Mouse (Mus musculus) embryonic fibroblast, embryonic 13.5 days (primary cell): Measurements from ENCODE around the gene Pcx.

Experiments used
- CTCF ChIP-seq: IDR thresholded peaks from 2 replicates; pipeline ENCODE4 v1.5.1; 2011; ENCODE audit warnings: mild to moderate bottlenecking, control low read depth, low read length, moderate library complexity, borderline replicate concordance; ENCODE audit not compliant: insufficient read depth
- POLR2A ChIP-seq: IDR thresholded peaks from 2 replicates; pipeline ENCODE4 v1.6.1; 2011; ENCODE audit warnings: low read depth, mild to moderate bottlenecking, control low read depth, low read length, moderate library complexity

DNA sequence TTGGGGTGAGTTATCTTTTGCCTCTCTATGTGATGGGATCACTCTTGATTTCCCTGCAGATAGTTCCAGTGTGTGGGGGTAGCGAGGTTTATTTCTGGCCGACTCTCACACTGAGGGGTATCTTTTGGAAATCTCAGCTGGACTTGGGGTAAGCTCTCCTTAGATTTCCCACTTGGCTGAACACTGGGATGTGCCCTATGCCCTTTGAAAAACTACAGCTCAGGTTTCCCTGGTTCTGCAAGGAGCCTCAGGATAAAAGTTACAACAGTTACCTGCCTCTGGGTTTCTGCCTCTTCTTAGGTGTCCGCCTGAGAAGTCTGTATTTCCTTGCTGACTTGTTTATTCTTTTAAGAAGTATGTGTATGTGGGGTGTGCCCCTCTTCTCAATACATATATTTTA, 30.7 kb downstream of the Pcx start:
- TF ChIP-seq CTCF (no peak), POLR2A (no peak)
